Mouse (Mus musculus): ENCODE results near the gene Cd300ld3. TPM values are rescaled to one million over a fixed set of nuclear protein-coding genes. Genes with fewer than 3 reads are reported as not detected.
"Not testable (repeated sequence)": the region's sequence is repeated elsewhere in the genome, so short reads cannot be mapped to it uniquely, and the experiment has no call there.

The Cd300ld3 gene
- polyA plus RNA-seq, 1 experiment = 0.10 TPM

GRCm38 (mm10) chr11:115052991-115053390, 4.8 kb upstream of the Cd300ld3 start:
- DNase-seq (ENCODE audit: low read depth) = no peak
- TF ChIP-seq POLR2A (IDR thresholded peaks at IDR 0.05; ENCODE audit: borderline replicate concordance, extremely low read depth, insufficient read depth, insufficient read length, poor library complexity, severe bottlenecking) (no peak), CTCF (IDR thresholded peaks at IDR 0.05; ENCODE audit: borderline replicate concordance, extremely low read depth, insufficient read depth, insufficient read length) (no peak)

GRCm38 (mm10) chr11:115052206-115052605, 4.0 kb upstream of the Cd300ld3 start:
- peak; percentile 48 for DNase-seq (ENCODE audit: low read depth)
- TF ChIP-seq POLR2A (IDR thresholded peaks at IDR 0.05; ENCODE audit: borderline replicate concordance, extremely low read depth, insufficient read depth, insufficient read length, poor library complexity, severe bottlenecking) (no peak), CTCF (IDR thresholded peaks at IDR 0.05; ENCODE audit: borderline replicate concordance, extremely low read depth, insufficient read depth, insufficient read length) (no peak)

GRCm38 (mm10) chr11:115049282-115049895, 1.2 kb upstream of the Cd300ld3 start:
- no peak for DNase-seq (ENCODE audit: low read depth)

GRCm38 (mm10) chr11:115037669-115038068, 10.5 kb downstream of the Cd300ld3 start, which contains the start of gene Cd300ld5:
Cd300ld5 (minus strand) TSS chr11:115037769.
- DNase-seq (ENCODE audit: low read depth) = not testable (repeated sequence)

More at GRCm38 (mm10) chr11:115049282-115049895, 1.2 kb upstream of the Cd300ld3 start:
- TF ChIP-seq POLR2A (IDR thresholded peaks at IDR 0.05; ENCODE audit: borderline replicate concordance, extremely low read depth, insufficient read depth, insufficient read length, poor library complexity, severe bottlenecking) (no peak), CTCF (IDR thresholded peaks at IDR 0.05; ENCODE audit: borderline replicate concordance, extremely low read depth, insufficient read depth, insufficient read length) (peak; percentile 40; the same call in 1 of the 2 replicates)

- DNase-seq (ENCODE audit: low read depth) = not testable (repeated sequence)
Observed at GRCm38 (mm10) chr11:115026912-115027311, 21.3 kb downstream of the Cd300ld3 start, which contains the start of gene Cd300ld4. Cd300ld4 (minus strand) TSS chr11:115027012.

- not testable (repeated sequence) for DNase-seq (ENCODE audit: low read depth)
Observed at GRCm38 (mm10) chr11:115016093-115016492, 32.1 kb downstream of the Cd300ld3 start, which contains the start of gene Cd300ld2. Cd300ld2 (minus strand) TSS chr11:115016193.

GRCm38 (mm10) chr11:115004070-115004469, 44.1 kb downstream of the Cd300ld3 start:
- TF ChIP-seq CTCF (IDR thresholded peaks at IDR 0.05; ENCODE audit: borderline replicate concordance, extremely low read depth, insufficient read depth, insufficient read length) (no peak), POLR2A (IDR thresholded peaks at IDR 0.05; ENCODE audit: borderline replicate concordance, extremely low read depth, insufficient read depth, insufficient read length, poor library complexity, severe bottlenecking) (no peak)
- DNase-seq (ENCODE audit: low read depth) = no peak

GRCm38 (mm10) chr11:115001474-115002040, 46.7 kb downstream of the Cd300ld3 start, which contains the start of gene Cd300c2:
Cd300c2 (minus strand) TSS chr11:115001880.
- TF ChIP-seq CTCF (IDR thresholded peaks at IDR 0.05; ENCODE audit: borderline replicate concordance, extremely low read depth, insufficient read depth, insufficient read length) (no peak), POLR2A (IDR thresholded peaks at IDR 0.05; ENCODE audit: borderline replicate concordance, extremely low read depth, insufficient read depth, insufficient read length, poor library complexity, severe bottlenecking) (no peak)
- DNase-seq (ENCODE audit: low read depth) = no peak

Other genes with a start within 250 kb of the Cd300ld3 start
- gene Gpr142, start 249.5 kb downstream of the Cd300ld3 start, polyA plus RNA-seq (2012; rRNA removed) = 0.07 and 0.08 TPM in 2 replicates
- gene Gprc5c, start 197.3 kb downstream of the Cd300ld3 start, polyA plus RNA-seq (2012; rRNA removed) = 4.1 and 7.4 TPM in 2 replicates
- gene Cd300a, start 158.4 kb downstream of the Cd300ld3 start, polyA plus RNA-seq (2012; rRNA removed) = 0.53 and 0.60 TPM in 2 replicates
- gene Cd300lb, start 114.0 kb downstream of the Cd300ld3 start, polyA plus RNA-seq (2012; rRNA removed) = 0.04 and 0.07 TPM in 2 replicates
- 0.15 TPM in 1 of 2 replicates, not detected in the other for gene Cd300c, start 79.3 kb downstream of the Cd300ld3 start, polyA plus RNA-seq (2012; rRNA removed)
- 0.06 and 0.11 TPM in 2 replicates for gene Cd300ld, start 58.5 kb downstream of the Cd300ld3 start, polyA plus RNA-seq (2012; rRNA removed)
- gene Cd300c2, start 46.5 kb downstream of the Cd300ld3 start, polyA plus RNA-seq (2012; rRNA removed) = 1.0 and 1.5 TPM in 2 replicates
- gene Cd300ld2, start 32.2 kb downstream of the Cd300ld3 start, polyA plus RNA-seq (2012; rRNA removed) = not detected in 2 replicates
- gene Cd300ld4, start 21.4 kb downstream of the Cd300ld3 start, polyA plus RNA-seq (2012; rRNA removed) = 0.16 and 0.21 TPM in 2 replicates
- 0.21 and 0.23 TPM in 2 replicates for gene Cd300ld5, start 10.6 kb downstream of the Cd300ld3 start, polyA plus RNA-seq (2012; rRNA removed)
- gene Cd300e, start 13.8 kb upstream of the Cd300ld3 start, polyA plus RNA-seq (2012; rRNA removed) = not detected in 2 replicates
- 0.83 and 0.89 TPM in 2 replicates for gene Rab37, start 43.0 kb upstream of the Cd300ld3 start, polyA plus RNA-seq (2012; rRNA removed)
- gene Cd300lf, start 85.6 kb upstream of the Cd300ld3 start, polyA plus RNA-seq (2012; rRNA removed) = 0.10 and 0.15 TPM in 2 replicates
- 31.6 and 40.5 TPM in 2 replicates for gene Slc9a3r1, start 114.9 kb upstream of the Cd300ld3 start, polyA plus RNA-seq (2012; rRNA removed)
- gene Tmem104, start 139.1 kb upstream of the Cd300ld3 start, polyA plus RNA-seq (2012; rRNA removed) = 7.1 and 10.7 TPM in 2 replicates
- gene Nat9, start 139.4 kb upstream of the Cd300ld3 start, polyA plus RNA-seq (2012; rRNA removed) = 16.0 and 16.9 TPM in 2 replicates
- 0.89 and 1.2 TPM in 2 replicates for gene Grin2c, start 218.8 kb upstream of the Cd300ld3 start, polyA plus RNA-seq (2012; rRNA removed)
- 26.1 and 32.4 TPM in 2 replicates for gene Fdxr, start 228.6 kb upstream of the Cd300ld3 start, polyA plus RNA-seq (2012; rRNA removed)
- 1.6 and 2.4 TPM in 2 replicates for gene Fads6, start 249.3 kb upstream of the Cd300ld3 start, polyA plus RNA-seq (2012; rRNA removed)